Mouse (Mus musculus) MEL (cell line): ENCODE results near the gene Trpm4. TPM values are rescaled to one million over a fixed set of nuclear protein-coding genes. Genes with fewer than 3 reads are reported as not detected.

Source experiments
- DNase-seq: peaks from one replicate; pipeline ENCODE4 v3.0.0; 2011; ENCODE audit warnings: low read depth, low spot score
- H3K27ac ChIP-seq: 2 replicates; pipeline ENCODE4 v1.5.1; 2012; ENCODE audit warnings: low read depth, mild to moderate bottlenecking, control low read depth, low read length, moderate library complexity; ENCODE audit not compliant: control insufficient read depth
- H3K27me3 ChIP-seq, 2 experiments: fragments of 150-350 bp in 1 of 2; sonication (generic) in 1 of 2; 2 replicates each; pipeline ENCODE4 v1.6.1; 2012; ENCODE audit warnings: low read length in 2 of 2, mild to moderate bottlenecking in 2 of 2, improper control_type of control experiment in 1 of 2, moderate library complexity in 1 of 2; ENCODE audit not compliant: insufficient read depth in 2 of 2, control insufficient read depth in 1 of 2
- H3K36me3 ChIP-seq, 2 experiments: 2 replicates each; pipeline ENCODE4 v1.6.1; 2012 to 2014; ENCODE audit warnings: low read length in 2 of 2, improper control_type of control experiment in 1 of 2, inconsistent platforms in 1 of 2, mild to moderate bottlenecking in 1 of 2; ENCODE audit not compliant: insufficient read depth in 2 of 2, control insufficient read depth in 1 of 2
- H3K4me1 ChIP-seq, 2 experiments: fragments of 150-350 bp in 1 of 2; sonication (generic) in 1 of 2; 2 replicates each; pipeline ENCODE4 v1.6.1; 2012; ENCODE audit warnings: low read length in 2 of 2, improper control_type of control experiment in 1 of 2, mild to moderate bottlenecking in 1 of 2; ENCODE audit not compliant: insufficient read depth in 2 of 2, control insufficient read depth in 1 of 2
- H3K4me3 ChIP-seq, 2 experiments: fragments of 150-350 bp in 1 of 2; sonication (generic) in 1 of 2; 2 replicates each; pipeline ENCODE4 v1.5.1; 2012; ENCODE audit warnings: low read depth in 2 of 2, low read length in 2 of 2, mild to moderate bottlenecking in 2 of 2, moderate library complexity in 2 of 2, control low read depth in 1 of 2, improper control_type of control experiment in 1 of 2; ENCODE audit not compliant: control insufficient read depth in 1 of 2, insufficient read depth in 1 of 2
- H3K79me2 ChIP-seq: 2 replicates; pipeline ENCODE4 v1.6.1; 2012; ENCODE audit warnings: mild to moderate bottlenecking, low read length, moderate library complexity; ENCODE audit not compliant: control insufficient read depth, poor library complexity, insufficient read depth
- H3K9ac ChIP-seq: 2 replicates; pipeline ENCODE4 v1.6.1; 2012; ENCODE audit warnings: low read depth, mild to moderate bottlenecking, control low read depth, low read length, moderate library complexity; ENCODE audit not compliant: control insufficient read depth, poor library complexity, severe bottlenecking
- H3K9me3 ChIP-seq: fragments of 150-350 bp; sonication (generic); replicated peaks from 2 replicates; pipeline ENCODE4 v1.6.1; 2012; ENCODE audit warnings: mild to moderate bottlenecking, low read length, improper control_type of control experiment, moderate library complexity; ENCODE audit not compliant: insufficient read depth
- CHD1 ChIP-seq: IDR thresholded peaks from 2 replicates; pipeline ENCODE4 v1.6.1; 2012; ENCODE audit warnings: low read depth, mild to moderate bottlenecking, inconsistent platforms, low read length, improper control_type of control experiment
- CHD2 ChIP-seq: IDR thresholded peaks from 2 replicates; pipeline ENCODE4 v1.6.1; 2011; ENCODE audit warnings: low read length, improper control_type of control experiment
- CTCF ChIP-seq, 3 experiments: IDR thresholded peaks in 2 of 3; conservative IDR thresholded peaks in 1 of 3; 2 replicates each; pipeline ENCODE4 v1.5.1; 2011 to 2012; ENCODE audit warnings: low read length in 3 of 3, low read depth in 2 of 3, mild to moderate bottlenecking in 2 of 3, improper control_type of control experiment in 1 of 3, inconsistent platforms in 1 of 3, mixed read lengths in 1 of 3, moderate library complexity in 1 of 3; ENCODE audit not compliant: control insufficient read depth in 1 of 3, insufficient read depth in 1 of 3, poor library complexity in 1 of 3, severe bottlenecking in 1 of 3
- ELF1 ChIP-seq: IDR thresholded peaks from 2 replicates; pipeline ENCODE4 v1.6.1; 2014; ENCODE audit warnings: low read depth, mild to moderate bottlenecking, inconsistent platforms, low read length, improper control_type of control experiment, moderate library complexity
- ETS1 ChIP-seq: IDR thresholded peaks from 2 replicates; pipeline ENCODE4 v1.6.1; 2012; ENCODE audit warnings: low read depth, mild to moderate bottlenecking, inconsistent platforms, low read length, improper control_type of control experiment, moderate library complexity
- GABPA ChIP-seq: IDR thresholded peaks from 2 replicates; pipeline ENCODE4 v1.6.1; 2012; ENCODE audit warnings: low read depth, mild to moderate bottlenecking, inconsistent platforms, low read length, improper control_type of control experiment, moderate library complexity
- HCFC1 ChIP-seq: IDR thresholded peaks from 2 replicates; pipeline ENCODE4 v1.6.1; 2012; ENCODE audit warnings: low read depth, mild to moderate bottlenecking, inconsistent platforms, low read length, improper control_type of control experiment, moderate library complexity
- JUND ChIP-seq: IDR thresholded peaks from 2 replicates; pipeline ENCODE4 v1.6.1; 2011; ENCODE audit warnings: low read depth, mild to moderate bottlenecking, improper control_type of control experiment, low read length
- KAT2A ChIP-seq: conservative IDR thresholded peaks from 2 replicates; pipeline ENCODE4 v1.6.1; 2012; ENCODE audit warnings: low read depth, low read length, improper control_type of control experiment, inconsistent platforms
- MAX ChIP-seq: IDR thresholded peaks from 2 replicates; pipeline ENCODE4 v1.6.1; 2011; ENCODE audit warnings: low read length, improper control_type of control experiment
- MAZ ChIP-seq: IDR thresholded peaks from 2 replicates; pipeline ENCODE4 v1.6.1; 2012; ENCODE audit warnings: low read depth, mild to moderate bottlenecking, inconsistent platforms, low read length, improper control_type of control experiment
- MEF2A ChIP-seq: IDR thresholded peaks from 2 replicates; pipeline ENCODE4 v1.6.1; 2014; ENCODE audit warnings: low read depth, mild to moderate bottlenecking, inconsistent platforms, low read length, improper control_type of control experiment; ENCODE audit not compliant: poor library complexity, insufficient replicate concordance, severe bottlenecking; ENCODE audit errors: extremely low read depth
- MXI1 ChIP-seq: IDR thresholded peaks from 2 replicates; pipeline ENCODE4 v1.6.1; 2011; ENCODE audit warnings: mild to moderate bottlenecking, low read depth, low read length, improper control_type of control experiment
- MYC ChIP-seq: IDR thresholded peaks from 2 replicates; pipeline ENCODE4 v1.6.1; 2011; ENCODE audit warnings: low read depth, mild to moderate bottlenecking, low read length, improper control_type of control experiment, moderate library complexity
- NELFE ChIP-seq: IDR thresholded peaks from 2 replicates; pipeline ENCODE4 v1.6.1; 2011; ENCODE audit warnings: low read depth, low read length, improper control_type of control experiment
- NRF1 ChIP-seq: IDR thresholded peaks from 2 replicates; pipeline ENCODE4 v1.6.1; 2014; ENCODE audit warnings: low read depth, mild to moderate bottlenecking, inconsistent platforms, low read length, improper control_type of control experiment, moderate library complexity; ENCODE audit not compliant: poor library complexity, insufficient read depth, severe bottlenecking
- POLR2A ChIP-seq, 2 experiments: IDR thresholded peaks; 2 replicates each; pipeline ENCODE4 v1.6.1; 2011 to 2012; ENCODE audit warnings: low read length in 2 of 2, mild to moderate bottlenecking in 2 of 2, control low read depth in 1 of 2, improper control_type of control experiment in 1 of 2, low read depth in 1 of 2, moderate library complexity in 1 of 2; ENCODE audit not compliant: control insufficient read depth in 1 of 2, insufficient read depth in 1 of 2, poor library complexity in 1 of 2
- RAD21 ChIP-seq: IDR thresholded peaks from 2 replicates; pipeline ENCODE4 v1.6.1; 2011; ENCODE audit warnings: mild to moderate bottlenecking, low read depth, low read length, improper control_type of control experiment
- RCOR1 ChIP-seq: IDR thresholded peaks from 2 replicates; pipeline ENCODE4 v1.6.1; 2012; ENCODE audit warnings: low read depth, mild to moderate bottlenecking, inconsistent platforms, low read length, improper control_type of control experiment
- SIN3A ChIP-seq: IDR thresholded peaks from 2 replicates; pipeline ENCODE4 v1.6.1; 2012; ENCODE audit warnings: low read length, improper control_type of control experiment, inconsistent platforms
- SMC3 ChIP-seq: IDR thresholded peaks from 2 replicates; pipeline ENCODE4 v1.6.1; 2011; ENCODE audit warnings: low read depth, low read length, improper control_type of control experiment
- TAL1 ChIP-seq: IDR thresholded peaks from 2 replicates; pipeline ENCODE4 v1.6.1; 2012; ENCODE audit warnings: mild to moderate bottlenecking, inconsistent platforms, low read length, moderate library complexity, mixed read lengths
- TBP ChIP-seq: IDR thresholded peaks from 2 replicates; pipeline ENCODE4 v1.8.0; 2011; ENCODE audit warnings: low read depth, low read length, improper control_type of control experiment
- TCF12 ChIP-seq: IDR thresholded peaks from 2 replicates; pipeline ENCODE4 v1.6.1; 2014; ENCODE audit warnings: low read depth, mild to moderate bottlenecking, inconsistent platforms, low read length, improper control_type of control experiment, moderate library complexity
- USF1 ChIP-seq: IDR thresholded peaks from 2 replicates; pipeline ENCODE4 v1.6.1; 2014; ENCODE audit warnings: low read depth, mild to moderate bottlenecking, inconsistent platforms, low read length, improper control_type of control experiment, moderate library complexity
- ZC3H11A ChIP-seq: IDR thresholded peaks from 2 replicates; pipeline ENCODE4 v1.6.1; 2012; ENCODE audit warnings: low read depth, mild to moderate bottlenecking, inconsistent platforms, low read length, improper control_type of control experiment
- ZNF384 ChIP-seq: IDR thresholded peaks from 2 replicates; pipeline ENCODE4 v1.6.1; 2012; ENCODE audit warnings: low read depth, mild to moderate bottlenecking, inconsistent platforms, low read length, improper control_type of control experiment
- polyA plus RNA-seq, 2 experiments: library from polyadenylated mRNA; stranded (reverse) in 1 of 2; unstranded in 1 of 2; fragments of >175 nt in 1 of 2; fragments of >200 nt in 1 of 2; gene quantifications; 2 replicates each; pipeline versions ENCODE4 v1.2.1 to v1.2.4; 2012; ENCODE audit warnings: low replicate concordance in 2 of 2, low read depth in 1 of 2; ENCODE audit not compliant: insufficient read length in 2 of 2, insufficient read depth in 1 of 2, missing spikeins in 1 of 2
- total RNA-seq: library from RNA; depleted of rRNA; stranded (reverse); fragments of 300-350 nt; gene quantifications from 2 replicates; pipeline ENCODE4 v1.2.3, GENCODE M21; 2012

Trpm4 gene
- total and polyA plus RNA-seq, 3 experiments, result 4.8 to 6.9 TPM; not detected in 1

- Histone ChIP-seq H3K27ac (no peak overlapping the region), H3K9me3 (no peaks in the 10 kb centered on the region), H3K4me3 (no peak overlapping the region; a peak in 2 of 4 replicates), H3K9ac (peak overlapping the region; percentile 82), H3K27me3 (no peaks in the 10 kb centered on the region), H3K4me1 (peaks cover 0 to 22% of the 10 kb centered on the region in 2 experiments; a peak in 2 of 4 replicates), H3K79me2 (no peaks in the 10 kb centered on the region; the same call in 1 of the 2 replicates), H3K36me3 (peaks cover 0 to 2% of the 10 kb centered on the region in 2 experiments; a peak in 2 of 4 replicates)
- no peak for DNase-seq
- TF ChIP-seq ZNF384 (no peak), SIN3A (no peak), ZC3H11A (no peak), CTCF (IDR thresholded peaks at IDR 0.05 in 2 of 3, conservative IDR thresholded peaks at IDR 0.05 in 1 of 3; ENCODE audit: control insufficient read depth in 1 of 3, insufficient read depth in 1 of 3, low read depth in 2 of 3, low read length in 3 of 3, poor library complexity in 1 of 3, severe bottlenecking in 1 of 3) (no peak), RCOR1 (no peak), MAX (no peak), RAD21 (no peak), MYC (no peak), ETS1 (no peak), SMC3 (no peak), TBP (no peak), JUND (no peak)
Measured at GRCm38 (mm10) chr7:45368178-45368577, 34.6 kb upstream of the Trpm4 start.

- DNase-seq, result peak; percentile 97
- Histone ChIP-seq H3K27ac (peak overlapping the region; percentile 72), H3K79me2 (no peaks in the 10 kb centered on the region; the same call in 1 of the 2 replicates), H3K4me1 (peaks cover 3 to 26% of the 10 kb centered on the region in 2 experiments; a peak in 3 of 4 replicates), H3K9ac (peak overlapping the region; percentile 82), H3K36me3 (peaks cover 0 to 8% of the 10 kb centered on the region in 2 experiments; a peak in 1 of 4 replicates), H3K9me3 (no peaks in the 10 kb centered on the region), H3K27me3 (no peaks in the 10 kb centered on the region), H3K4me3 (peak overlapping the region; percentile 82 to 96)
- TF ChIP-seq MXI1 (peak; percentile 72), GABPA (no peak), HCFC1 (peak; percentile 30), CTCF (IDR thresholded peaks at IDR 0.05 in 2 of 3, conservative IDR thresholded peaks at IDR 0.05 in 1 of 3; ENCODE audit: control insufficient read depth in 1 of 3, insufficient read depth in 1 of 3, low read depth in 2 of 3, low read length in 3 of 3, poor library complexity in 1 of 3, severe bottlenecking in 1 of 3) (peak; percentile 57 to 62 (median 60)), TCF12 (0 out of 2 replicates have a peak, but pooled peaks have one; percentile 30), POLR2A (IDR thresholded peaks at IDR 0.05; ENCODE audit: control insufficient read depth in 1 of 2, insufficient read depth in 1 of 2, low read depth in 1 of 2, low read length in 2 of 2, poor library complexity in 1 of 2) (peak; percentile 7 to 66; a peak in 2 of 4 replicates), MEF2A (no peak), KAT2A (0 out of 2 replicates have a peak, but pooled peaks have one; percentile 11), NRF1 (peak; percentile 36; the same call in 1 of the 2 replicates), RAD21 (peak; percentile 2; the same call in 1 of the 2 replicates), SIN3A (no peak), ZNF384 (peak; percentile 45), MYC (peak; percentile 59), SMC3 (peak; percentile 30; the same call in 1 of the 2 replicates), ETS1 (peak; percentile 38; the same call in 1 of the 2 replicates), ELF1 (0 out of 2 replicates have a peak, but pooled peaks have one; percentile 28), CHD2 (peak; percentile 30; the same call in 1 of the 2 replicates), TBP (peak; percentile 31; the same call in 1 of the 2 replicates), TAL1 (no peak), USF1 (no peak), CHD1 (peak; percentile 96), MAX (0 out of 2 replicates have a peak, but pooled peaks have one; percentile 45), MAZ (peak; percentile 88; the same call in 1 of the 2 replicates), NELFE (peak; percentile 63)
Measured at GRCm38 (mm10) chr7:45367020-45367880, 33.7 kb upstream of the Trpm4 start.
